Mouse (Mus musculus): Measurements from ENCODE around the gene Galnt16.

DNA sequence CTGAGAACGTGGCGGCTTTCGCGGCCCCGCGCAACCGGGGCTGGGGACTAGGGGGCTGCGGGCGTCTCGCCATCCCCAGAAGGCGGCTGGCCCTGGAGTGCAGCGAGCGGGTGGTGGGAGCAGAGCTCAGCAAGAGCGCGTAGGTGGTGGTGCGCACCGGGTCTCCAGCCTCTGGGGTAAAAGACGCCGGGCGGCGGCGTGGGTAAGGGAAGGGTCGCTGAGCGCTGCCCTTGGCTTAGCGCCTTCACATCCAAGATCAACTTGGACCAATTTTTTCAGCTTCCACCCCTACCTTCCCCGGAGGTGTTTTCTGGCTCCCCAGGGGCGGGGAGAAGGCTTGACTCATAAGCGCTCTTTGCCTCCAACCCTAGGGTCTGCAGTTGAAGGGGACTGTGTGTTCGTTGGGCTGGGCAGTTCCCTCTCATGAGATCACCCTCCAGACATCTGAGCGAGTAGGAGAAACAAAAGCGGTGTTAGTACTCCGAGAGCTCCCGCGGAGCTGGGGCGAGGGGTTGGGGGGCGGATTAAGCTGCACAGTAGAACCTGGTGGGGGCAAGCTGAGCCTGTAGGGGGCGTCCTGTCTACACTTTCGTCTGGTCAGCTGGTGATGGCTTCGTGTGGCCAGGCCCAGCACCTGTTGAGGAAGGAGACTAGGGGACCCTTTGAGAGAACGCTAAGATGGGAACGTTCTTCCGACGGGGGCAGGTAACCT, 1.7 kb downstream of the Galnt16 start:
- peak; percentile 53; the same call in 1 of the 2 replicates for TF ChIP-seq CTCF (IDR thresholded peaks at IDR 0.05; ENCODE audit: borderline replicate concordance, insufficient read depth, low read depth, low read length)
- TF ChIP-seq POLR2A (IDR thresholded peaks at IDR 0.05; ENCODE audit: borderline replicate concordance, insufficient read depth, low read length), result no peak
